Comparison of ENCODE assay signal across 1 mouse cellular context in the genomic region with DNA sequence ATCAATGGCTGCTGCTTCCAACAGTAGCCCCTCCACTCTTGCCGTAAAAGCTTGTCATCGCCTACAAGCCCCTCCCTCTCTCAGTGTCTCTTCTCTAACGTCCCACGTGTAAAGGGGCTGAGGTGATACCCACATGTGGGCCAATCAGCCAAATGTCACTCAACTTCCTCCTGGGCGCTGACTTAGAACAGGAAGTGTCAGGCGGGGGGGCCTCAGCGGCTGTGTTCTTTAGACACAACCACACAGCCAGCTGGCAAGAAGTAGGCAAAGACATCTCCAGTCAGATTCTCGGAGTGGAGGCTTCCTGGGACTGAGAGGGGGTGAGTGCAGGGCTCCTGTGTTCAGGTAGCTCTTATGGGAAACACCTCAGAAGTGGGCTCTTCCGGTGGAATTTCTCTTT.
TF ChIP-seq lines count a peak whose summit lies in the region.

A gene (plus strand): TSS at position 113 of the 400 bp plus-strand sequence.

TF ChIP-seq in CH12.LX, 34 proteins besides CTCF, POLR2A, EP300 and RAD21 (continued from another document):
- TF ChIP-seq TCF12 (IDR thresholded peaks at IDR 0.05; ENCODE audit: low read depth, low read length), result peak; percentile 67
- TF ChIP-seq PAX5 (IDR thresholded peaks at IDR 0.05; ENCODE audit: low read length), result no peak
- peak; percentile 60 for TF ChIP-seq BHLHE40 (IDR thresholded peaks at IDR 0.05; ENCODE audit: low read depth, low read length)
- peak; percentile 97 for TF ChIP-seq MAX (IDR thresholded peaks at IDR 0.05; ENCODE audit: low read length)
- TF ChIP-seq JUND (conservative IDR thresholded peaks at IDR 0.05; ENCODE audit: low read depth, low read length), result 0 out of 2 replicates have a peak, but pooled peaks have one; percentile 10
- TF ChIP-seq NRF1 (IDR thresholded peaks at IDR 0.05; ENCODE audit: low read depth, low read length), result no peak
- TF ChIP-seq ZMIZ1 (IDR thresholded peaks at IDR 0.05; ENCODE audit: low read depth, low read length), result no peak; the same call in 1 of the 2 replicates
- no peak for TF ChIP-seq ZKSCAN1 (IDR thresholded peaks at IDR 0.05; ENCODE audit: borderline replicate concordance, low read depth, low read length)
- peak; percentile 99 for TF ChIP-seq MXI1 (IDR thresholded peaks at IDR 0.05; ENCODE audit: low read depth, low read length)
- no peak for TF ChIP-seq MAFK (IDR thresholded peaks at IDR 0.05; ENCODE audit: insufficient replicate concordance, low read length)
- peak; percentile 97 for TF ChIP-seq MYC (IDR thresholded peaks at IDR 0.05; ENCODE audit: low read depth, low read length)
- TF ChIP-seq E2F4 (IDR thresholded peaks at IDR 0.05; ENCODE audit: insufficient replicate concordance, low read depth, low read length), result no peak
- TF ChIP-seq ELF1 (IDR thresholded peaks at IDR 0.05; ENCODE audit: low read depth, low read length), result peak; percentile 90
TF ChIP-seq in CH12.LX: peak in this region for 15.
